8 mouse cellular contexts compared by ENCODE assay signal in genomic region chr1:85794106-85794771, GRCm38 (mm10). TPM values are rescaled to one million over a fixed set of nuclear protein-coding genes. Genes with fewer than 3 reads are reported as not detected.
A peak's percentile ranks its signal among the peaks of the same experiment; 100 is the strongest.
DNase-seq lines count a peak whose midpoint lies in the region; ATAC-seq and TF ChIP-seq lines count a peak whose summit lies in the region.

No protein-coding gene starts in this region.

- H3K9me3 ChIP-seq in intestine, embryonic 16.5 days (ENCODE audit: control insufficient read depth, low read length): no peaks in the 10 kb centered on the region
- H3K9me3 ChIP-seq in liver, embryonic 13.5 days (replicated peaks): no peaks in the 10 kb centered on the region

- peak overlapping the region; percentile 93 for H3K27ac ChIP-seq in intestine, embryonic 16.5 days (ENCODE audit: low read length)
- H3K27ac ChIP-seq in liver, embryonic 13.5 days: peak overlapping the region; percentile 83

- peak overlapping the region; percentile 95 for H3K9ac ChIP-seq in intestine, embryonic 16.5 days (ENCODE audit: low read depth, low read length)
- peak overlapping the region; percentile 95 for H3K9ac ChIP-seq in liver, embryonic 13.5 days

- H3K36me3 ChIP-seq in C2C12 (ENCODE audit: control insufficient read depth, insufficient read depth): peaks cover 7% of the 10 kb centered on the region
- no peaks in the 10 kb centered on the region for H3K36me3 ChIP-seq in intestine, embryonic 16.5 days (ENCODE audit: control insufficient read depth, insufficient read depth, low read length)
- 0 out of 2 replicates have a peak, but pooled peaks cover 4% of the 10 kb centered on the region for H3K36me3 ChIP-seq in liver, embryonic 13.5 days

- under 1% methylated on average over 38 of the region's 38 CpGs for WGBS in intestine, embryonic 16.5 days
- WGBS in liver, embryonic 13.5 days (ENCODE audit: insufficient replicate concordance): under 1% methylated on average over 38 of the region's 38 CpGs

- TF ChIP-seq CTCF in C2C12 (IDR thresholded peaks at IDR 0.05; ENCODE audit: control insufficient read depth, insufficient read depth, insufficient read length): no peak

- H3ac ChIP-seq in C2C12 (ENCODE audit: control insufficient read depth, insufficient read length, low read depth): peak overlapping the region; percentile 100

- H3K4me1 ChIP-seq in intestine, embryonic 16.5 days (ENCODE audit: control insufficient read depth, insufficient read depth, low read length): peaks cover 14% of the 10 kb centered on the region; the same call in 1 of the 2 replicates
- peaks cover 32% of the 10 kb centered on the region for H3K4me1 ChIP-seq in liver, embryonic 13.5 days (replicated peaks)

- H3K4me3 ChIP-seq in C2C12 (ENCODE audit: insufficient read depth, poor library complexity, severe bottlenecking): peak overlapping the region; percentile 89
- peak overlapping the region; percentile 97 for H3K4me3 ChIP-seq in intestine, embryonic 16.5 days (ENCODE audit: low read length)
- peak overlapping the region; percentile 91 for H3K4me3 ChIP-seq in liver, embryonic 13.5 days (replicated peaks)

- peaks cover 59% of the 10 kb centered on the region for H3K79me2 ChIP-seq in C2C12 (ENCODE audit: control insufficient read depth, insufficient read depth)

- peaks cover 10% of the 10 kb centered on the region for H3K27me3 ChIP-seq in C2C12 (ENCODE audit: control insufficient read depth, insufficient read depth, insufficient read length)
- H3K27me3 ChIP-seq in intestine, embryonic 16.5 days (replicated peaks; ENCODE audit: control insufficient read depth, insufficient read depth, low read length): no peaks in the 10 kb centered on the region
- no peaks in the 10 kb centered on the region for H3K27me3 ChIP-seq in liver, embryonic 13.5 days

- peaks cover 54% of the 10 kb centered on the region for H3K79me3 ChIP-seq in C2C12 (ENCODE audit: low read depth)

- peak overlapping the region; percentile 66 for H3K4me2 ChIP-seq in intestine, embryonic 16.5 days (ENCODE audit: low read depth, low read length)
- peak overlapping the region; percentile 83 for H3K4me2 ChIP-seq in liver, embryonic 13.5 days

- peak; percentile 36 for DNase-seq in WW6 (ENCODE audit: low read depth, low spot score)
- peak; percentile 63 for DNase-seq in embryo, embryonic 10.5 days (ENCODE audit: low spot score)
- DNase-seq in gastrocnemius, postnatal 4 days (ENCODE audit: low spot score in 2 of 2): peak; percentile 27 to 30
- DNase-seq in liver, embryonic 13.5 days: peak; percentile 57
- peak; percentile 71 for DNase-seq in naive thymus-derived CD4-positive, alpha-beta T cell, adult 2 months (ENCODE audit: low read depth)
- DNase-seq in testis, postnatal 14 days (ENCODE audit: low spot score): peak; percentile 44

- ATAC-seq in intestine, embryonic 16.5 days: peak; percentile 59
- ATAC-seq in liver, embryonic 13.5 days (ENCODE audit: low read depth): peak; percentile 78

TF ChIP-seq in C2C12, 6 proteins besides CTCF, POLR2A, EP300 and RAD21:
- TF ChIP-seq FOSL1 (IDR thresholded peaks at IDR 0.05; ENCODE audit: insufficient read depth, low read length, poor library complexity, severe bottlenecking) (no peak), CEBPB (IDR thresholded peaks at IDR 0.05; ENCODE audit: low read depth) (no peak), MAX (IDR thresholded peaks at IDR 0.05) (no peak), MYOD1 (IDR thresholded peaks at IDR 0.05; ENCODE audit: control insufficient read depth, insufficient read length, low read depth) (no peak), MYOG (IDR thresholded peaks at IDR 0.05; ENCODE audit: control insufficient read depth, extremely low read depth, insufficient read length) (no peak)

RNA-seq across cellular contexts. Expression of gene Cab39, which starts 1.0 kb away (rescaled TPM):
- 16.6 TPM for polyA plus RNA-seq in C2C12 (2012; fragmentation: generic; extraction: Trizol)
- total RNA-seq in gastrocnemius, postnatal 4 days (2021): 10 to 100 TPM; 75.5 to 75.6 TPM
- polyA plus RNA-seq in intestine, embryonic 16.5 days (2015; fragmentation: Nextera tagmentation; extraction: Ambion mirVana): 14.4 and 22.9 TPM in 2 replicates
- polyA plus RNA-seq in liver, embryonic 13.5 days (2015; fragmentation: Nextera tagmentation; extraction: Ambion mirVana): 11.4 and 13.4 TPM in 2 replicates

RNA-seq across cellular contexts. Expression of gene A630001G21Rik, which starts 15.8 kb away (rescaled TPM):
- polyA plus RNA-seq in C2C12 (2012; fragmentation: generic; extraction: Trizol): 0.08 TPM
- 1 to 10 TPM in 1 of 2 experiments, under 1 TPM in 1; 0.98 to 1.1 TPM for total RNA-seq in gastrocnemius, postnatal 4 days (2021)
- polyA plus RNA-seq in intestine, embryonic 16.5 days (2015; fragmentation: Nextera tagmentation; extraction: Ambion mirVana): 0.56 and 1.3 TPM in 2 replicates
- polyA plus RNA-seq in liver, embryonic 13.5 days (2015; fragmentation: Nextera tagmentation; extraction: Ambion mirVana): 2.6 and 2.7 TPM in 2 replicates

Comparison
In these comparisons a context has a peak if more than half of its experiments do, and no peak if none do; other contexts are left out.
1. Peak in every context shown above with its lines: DNase-seq, ATAC-seq, H3K4me3 ChIP-seq and H3K27ac ChIP-seq.